Mouse (Mus musculus): Measurements from ENCODE around the gene Gm28053. TPM values are rescaled to one million over a fixed set of nuclear protein-coding genes. Genes with fewer than 3 reads are reported as not detected.

Gene Gm28053
- total and polyA plus RNA-seq, 3 experiments: not detected

- Histone ChIP-seq H3K9me3 (replicated peaks) (no peaks in the 10 kb centered on the region), H3K36me3 (replicated peaks) (no peaks in the 10 kb centered on the region), H3K4me3 (ENCODE audit: low read depth, low read length) (no peak overlapping the region), H3K4me1 (ENCODE audit: insufficient read depth, low read depth, low read length) (no peaks in the 10 kb centered on the region), H3K27me3 (ENCODE audit: insufficient read depth, low read length) (no peaks in the 10 kb centered on the region)
- DNase-seq (ENCODE audit: low spot score) (no peak), ATAC-seq (ENCODE audit: extremely low read depth, insufficient number of reproducible peaks, low FRiP score, poor library complexity, severe bottlenecking) (no peak)
- TF ChIP-seq POLR2AphosphoS5 (IDR thresholded peaks at IDR 0.05; ENCODE audit: insufficient replicate concordance, low read depth, low read length) (no peak), TAL1 (conservative IDR thresholded peaks at IDR 0.05; ENCODE audit: low read depth, low read length) (no peak)
Measured at GRCm38 (mm10) chr6:48784406-48784805, 66.0 kb downstream of the Gm28053 start.

DNA sequence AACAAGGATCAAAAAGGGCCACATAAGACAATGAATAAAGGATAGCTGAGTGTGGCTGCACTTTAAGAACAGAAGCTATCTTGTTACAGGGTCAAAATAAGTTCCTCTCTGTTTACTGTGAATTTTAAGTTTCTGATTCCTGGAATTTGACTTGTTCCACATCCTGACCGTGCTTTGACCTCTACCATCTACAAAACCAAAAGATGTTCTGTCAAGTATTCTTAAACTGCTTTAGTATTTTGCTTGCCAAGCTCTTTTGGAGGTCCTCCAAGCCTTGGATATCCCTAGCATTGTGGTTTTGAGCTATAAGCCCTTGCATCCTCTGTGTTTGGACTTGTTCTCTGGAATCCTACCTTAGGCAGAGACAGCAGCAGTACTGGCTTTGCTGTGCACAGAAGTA lies 66.8 kb downstream of the Gm28053 start:
- H3K9me3 ChIP-seq (replicated peaks): no peaks in the 10 kb centered on the region
- H3K4me3 ChIP-seq (ENCODE audit: low read depth, low read length): no peak overlapping the region
- DNase-seq (ENCODE audit: low spot score): no peak
- H3K27me3 ChIP-seq (ENCODE audit: insufficient read depth, low read length): no peaks in the 10 kb centered on the region
- no peak for ATAC-seq (ENCODE audit: extremely low read depth, insufficient number of reproducible peaks, low FRiP score, poor library complexity, severe bottlenecking)
- TF ChIP-seq TAL1 (conservative IDR thresholded peaks at IDR 0.05; ENCODE audit: low read depth, low read length) (no peak), GATA1 (IDR thresholded peaks at IDR 0.05; ENCODE audit: borderline replicate concordance, low read length) (no peak), GATA2 (IDR thresholded peaks at IDR 0.05; ENCODE audit: borderline replicate concordance, low read depth, low read length) (no peak), CTCF (IDR thresholded peaks at IDR 0.05; ENCODE audit: low read depth, low read length) (no peak), POLR2AphosphoS5 (IDR thresholded peaks at IDR 0.05; ENCODE audit: insufficient replicate concordance, low read depth, low read length) (no peak)
- no peaks in the 10 kb centered on the region for H3K36me3 ChIP-seq (replicated peaks)
- no peaks in the 10 kb centered on the region for H3K4me1 ChIP-seq (ENCODE audit: insufficient read depth, low read depth, low read length)

- H3K4me1 ChIP-seq (ENCODE audit: insufficient read depth, low read depth, low read length): no peaks in the 10 kb centered on the region
- no peak for DNase-seq (ENCODE audit: low spot score)
- no peak for ATAC-seq (ENCODE audit: extremely low read depth, insufficient number of reproducible peaks, low FRiP score, poor library complexity, severe bottlenecking)
- H3K4me3 ChIP-seq (ENCODE audit: low read depth, low read length): no peak overlapping the region
- H3K36me3 ChIP-seq (replicated peaks): no peaks in the 10 kb centered on the region
- TF ChIP-seq GATA1 (IDR thresholded peaks at IDR 0.05; ENCODE audit: borderline replicate concordance, low read length) (no peak), TAL1 (conservative IDR thresholded peaks at IDR 0.05; ENCODE audit: low read depth, low read length) (no peak), GATA2 (IDR thresholded peaks at IDR 0.05; ENCODE audit: borderline replicate concordance, low read depth, low read length) (no peak), CTCF (IDR thresholded peaks at IDR 0.05; ENCODE audit: low read depth, low read length) (no peak), POLR2AphosphoS5 (IDR thresholded peaks at IDR 0.05; ENCODE audit: insufficient replicate concordance, low read depth, low read length) (no peak)
- no peaks in the 10 kb centered on the region for H3K9me3 ChIP-seq (replicated peaks)
- H3K27me3 ChIP-seq (ENCODE audit: insufficient read depth, low read length): no peaks in the 10 kb centered on the region
Measured at GRCm38 (mm10) chr6:48785601-48786000, 67.2 kb downstream of the Gm28053 start.

- ATAC-seq (ENCODE audit: extremely low read depth, insufficient number of reproducible peaks, low FRiP score, poor library complexity, severe bottlenecking) (no peak), DNase-seq (ENCODE audit: low spot score) (no peak)
- no peak for TF ChIP-seq CTCF (IDR thresholded peaks at IDR 0.05; ENCODE audit: low read depth, low read length)
- no peaks in the 10 kb centered on the region for H3K36me3 ChIP-seq (replicated peaks)
- H3K4me1 ChIP-seq (ENCODE audit: insufficient read depth, low read depth, low read length): peaks cover 2% of the 10 kb centered on the region
- H3K27me3 ChIP-seq (ENCODE audit: insufficient read depth, low read length): no peaks in the 10 kb centered on the region
- no peaks in the 10 kb centered on the region for H3K9me3 ChIP-seq (replicated peaks)
- no peak overlapping the region for H3K4me3 ChIP-seq (ENCODE audit: low read depth, low read length)
Measured at GRCm38 (mm10) chr6:48787867-48788266, 69.5 kb downstream of the Gm28053 start.

DNA sequence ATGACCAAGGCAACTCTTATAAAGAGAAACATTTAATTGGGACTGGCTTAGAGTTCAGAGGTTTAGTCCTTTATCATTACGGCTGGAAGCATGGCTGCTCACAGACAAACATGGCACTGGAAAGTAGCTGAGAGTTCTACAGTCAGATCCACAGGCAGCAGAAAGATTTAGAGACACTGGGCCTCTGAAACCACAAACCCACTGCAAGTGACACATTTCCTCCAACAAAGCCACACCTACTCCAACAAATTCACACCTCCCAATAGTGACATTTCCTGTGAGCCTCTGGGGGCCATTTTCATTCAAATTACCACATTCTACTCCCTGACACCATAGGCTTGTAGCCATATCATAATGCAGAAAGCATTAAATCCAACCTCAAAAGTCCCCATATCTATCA lies 83.5 kb downstream of the Gm28053 start:
- Histone ChIP-seq H3K9me3 (replicated peaks) (0 out of 2 replicates have a peak, but pooled peaks cover 4% of the 10 kb centered on the region), H3K4me1 (ENCODE audit: insufficient read depth, low read depth, low read length) (no peaks in the 10 kb centered on the region), H3K36me3 (replicated peaks) (no peaks in the 10 kb centered on the region), H3K4me3 (ENCODE audit: low read depth, low read length) (no peak overlapping the region), H3K27me3 (ENCODE audit: insufficient read depth, low read length) (no peaks in the 10 kb centered on the region)
- ATAC-seq (ENCODE audit: extremely low read depth, insufficient number of reproducible peaks, low FRiP score, poor library complexity, severe bottlenecking) (no peak), DNase-seq (ENCODE audit: low spot score) (no peak)
- TF ChIP-seq CTCF (IDR thresholded peaks at IDR 0.05; ENCODE audit: low read depth, low read length): no peak
- TF ChIP-seq TAL1 (conservative IDR thresholded peaks at IDR 0.05; ENCODE audit: low read depth, low read length): no peak
- no peak for TF ChIP-seq POLR2AphosphoS5 (IDR thresholded peaks at IDR 0.05; ENCODE audit: insufficient replicate concordance, low read depth, low read length)
- no peak for TF ChIP-seq GATA2 (IDR thresholded peaks at IDR 0.05; ENCODE audit: borderline replicate concordance, low read depth, low read length)
- no peak for TF ChIP-seq GATA1 (IDR thresholded peaks at IDR 0.05; ENCODE audit: borderline replicate concordance, low read length)

Other genes starting within 250 kb of the Gm28053 start
- not detected in 2 replicates for gene Atp6v0e2, start 181.0 kb upstream of the Gm28053 start, total RNA-seq (2014; fragmentation: Nextera tagmentation)
- gene Atp6v0e2, start 181.0 kb upstream of the Gm28053 start, total RNA-seq (2017): 0.06 and 0.55 TPM in 2 replicates
- gene Atp6v0e2, start 181.0 kb upstream of the Gm28053 start, polyA plus RNA-seq (2012): not detected in 2 replicates
- gene Lrrc61, start 163.8 kb upstream of the Gm28053 start, total RNA-seq (2014; fragmentation: Nextera tagmentation): not detected in 2 replicates
- 0.05 and 0.06 TPM in 2 replicates for gene Lrrc61, start 163.8 kb upstream of the Gm28053 start, total RNA-seq (2017)
- not detected in 2 replicates for gene Lrrc61, start 163.8 kb upstream of the Gm28053 start, polyA plus RNA-seq (2012)
- gene Rarres2, start 145.8 kb upstream of the Gm28053 start, total RNA-seq (2014; fragmentation: Nextera tagmentation): not detected in 2 replicates
- gene Rarres2, start 145.8 kb upstream of the Gm28053 start, total RNA-seq (2017): 0.06 and 0.11 TPM in 2 replicates
- not detected in 2 replicates for gene Rarres2, start 145.8 kb upstream of the Gm28053 start, polyA plus RNA-seq (2012)
- not detected in 2 replicates for gene Gm45021, start 129.0 kb upstream of the Gm28053 start, total RNA-seq (2014; fragmentation: Nextera tagmentation)
- not detected in 2 replicates for gene Gm45021, start 129.0 kb upstream of the Gm28053 start, total RNA-seq (2017)
- not detected in 2 replicates for gene Gm45021, start 129.0 kb upstream of the Gm28053 start, polyA plus RNA-seq (2012)
- gene Repin1, start 124.7 kb upstream of the Gm28053 start, total RNA-seq (2014; fragmentation: Nextera tagmentation): not detected in 2 replicates
- gene Repin1, start 124.7 kb upstream of the Gm28053 start, total RNA-seq (2017): 0.27 TPM in 1 of 2 replicates, not detected in the other
- not detected in 2 replicates for gene Repin1, start 124.7 kb upstream of the Gm28053 start, polyA plus RNA-seq (2012)
- gene Gm44965, start 124.7 kb upstream of the Gm28053 start, total RNA-seq (2014; fragmentation: Nextera tagmentation): not detected in 2 replicates
- gene Gm44965, start 124.7 kb upstream of the Gm28053 start, total RNA-seq (2017): not detected in 2 replicates
- not detected in 2 replicates for gene Gm44965, start 124.7 kb upstream of the Gm28053 start, polyA plus RNA-seq (2012)
- gene Zfp775, start 116.5 kb upstream of the Gm28053 start, total RNA-seq (2014; fragmentation: Nextera tagmentation): not detected in 2 replicates
- 0.06 and 0.11 TPM in 2 replicates for gene Zfp775, start 116.5 kb upstream of the Gm28053 start, total RNA-seq (2017)
- not detected in 2 replicates for gene Zfp775, start 116.5 kb upstream of the Gm28053 start, polyA plus RNA-seq (2012)
- gene AI854703, start 91.8 kb upstream of the Gm28053 start, total RNA-seq (2014; fragmentation: Nextera tagmentation): not detected in 2 replicates
- gene AI854703, start 91.8 kb upstream of the Gm28053 start, total RNA-seq (2017): 0.11 TPM in 1 of 2 replicates, not detected in the other
- gene AI854703, start 91.8 kb upstream of the Gm28053 start, polyA plus RNA-seq (2012): not detected in 2 replicates
- gene Gimap8, start 71.4 kb upstream of the Gm28053 start, total RNA-seq (2014; fragmentation: Nextera tagmentation): not detected in 2 replicates
- 0.05 TPM in 1 of 2 replicates, not detected in the other for gene Gimap8, start 71.4 kb upstream of the Gm28053 start, total RNA-seq (2017)
- gene Gimap8, start 71.4 kb upstream of the Gm28053 start, polyA plus RNA-seq (2012): not detected in 2 replicates
- 9.0 and 9.9 TPM in 2 replicates for gene Gimap9, start 42.5 kb upstream of the Gm28053 start, total RNA-seq (2014; fragmentation: Nextera tagmentation)
- 23.6 and 25.8 TPM in 2 replicates for gene Gimap9, start 42.5 kb upstream of the Gm28053 start, total RNA-seq (2017)
- 0.30 and 0.53 TPM in 2 replicates for gene Gimap9, start 42.5 kb upstream of the Gm28053 start, polyA plus RNA-seq (2012)
- gene Gimap4, start 34.1 kb upstream of the Gm28053 start, total RNA-seq (2014; fragmentation: Nextera tagmentation): not detected in 2 replicates
- not detected in 2 replicates for gene Gimap4, start 34.1 kb upstream of the Gm28053 start, total RNA-seq (2017)
- not detected in 2 replicates for gene Gimap4, start 34.1 kb upstream of the Gm28053 start, polyA plus RNA-seq (2012)
- 0.44 TPM in 1 of 2 replicates, not detected in the other for gene Gimap6, start 10.4 kb upstream of the Gm28053 start, total RNA-seq (2014; fragmentation: Nextera tagmentation)
- 0.87 and 0.99 TPM in 2 replicates for gene Gimap6, start 10.4 kb upstream of the Gm28053 start, total RNA-seq (2017)
- gene Gimap6, start 10.4 kb upstream of the Gm28053 start, polyA plus RNA-seq (2012): 0.03 and 0.11 TPM in 2 replicates
- gene Gimap7, start within 50 bp of the Gm28053 start, total RNA-seq (2014; fragmentation: Nextera tagmentation): not detected in 2 replicates
- 0.22 TPM in 1 of 2 replicates, not detected in the other for gene Gimap7, start within 50 bp of the Gm28053 start, total RNA-seq (2017)
- gene Gimap7, start within 50 bp of the Gm28053 start, polyA plus RNA-seq (2012): not detected in 2 replicates
- gene Gimap1, start 20.4 kb downstream of the Gm28053 start, total RNA-seq (2014; fragmentation: Nextera tagmentation): not detected in 2 replicates
- gene Gimap1, start 20.4 kb downstream of the Gm28053 start, total RNA-seq (2017): 0.06 TPM in 1 of 2 replicates, not detected in the other
- not detected in 2 replicates for gene Gimap1, start 20.4 kb downstream of the Gm28053 start, polyA plus RNA-seq (2012)
- gene Gimap5, start 27.6 kb downstream of the Gm28053 start, total RNA-seq (2014; fragmentation: Nextera tagmentation): not detected in 2 replicates
- 0.05 and 0.12 TPM in 2 replicates for gene Gimap5, start 27.6 kb downstream of the Gm28053 start, total RNA-seq (2017)
- gene Gimap5, start 27.6 kb downstream of the Gm28053 start, polyA plus RNA-seq (2012): not detected in 2 replicates
- gene Gimap3, start 52.2 kb downstream of the Gm28053 start, total RNA-seq (2014; fragmentation: Nextera tagmentation): not detected in 2 replicates
- gene Gimap3, start 52.2 kb downstream of the Gm28053 start, total RNA-seq (2017): 0.11 TPM in 1 of 2 replicates, not detected in the other
- not detected in 2 replicates for gene Gimap3, start 52.2 kb downstream of the Gm28053 start, polyA plus RNA-seq (2012)
- gene Tmem176a, start 122.3 kb downstream of the Gm28053 start, total RNA-seq (2014; fragmentation: Nextera tagmentation): not detected in 2 replicates
- 0.17 TPM in 1 of 2 replicates, not detected in the other for gene Tmem176a, start 122.3 kb downstream of the Gm28053 start, total RNA-seq (2017)
- gene Tmem176a, start 122.3 kb downstream of the Gm28053 start, polyA plus RNA-seq (2012): not detected in 2 replicates
- gene Tmem176b, start 122.9 kb downstream of the Gm28053 start, total RNA-seq (2014; fragmentation: Nextera tagmentation): not detected in 2 replicates
- not detected in 2 replicates for gene Tmem176b, start 122.9 kb downstream of the Gm28053 start, total RNA-seq (2017)
- gene Tmem176b, start 122.9 kb downstream of the Gm28053 start, polyA plus RNA-seq (2012): not detected in 2 replicates
- gene Aoc1, start 154.3 kb downstream of the Gm28053 start, total RNA-seq (2014; fragmentation: Nextera tagmentation): not detected in 2 replicates
- gene Aoc1, start 154.3 kb downstream of the Gm28053 start, total RNA-seq (2017): 0.11 and 0.12 TPM in 2 replicates
- gene Aoc1, start 154.3 kb downstream of the Gm28053 start, polyA plus RNA-seq (2012): not detected in 2 replicates
- gene 1600015I10Rik, start 211.3 kb downstream of the Gm28053 start, total RNA-seq (2014; fragmentation: Nextera tagmentation): not detected in 2 replicates
- 0.22 TPM in 1 of 2 replicates, not detected in the other for gene 1600015I10Rik, start 211.3 kb downstream of the Gm28053 start, total RNA-seq (2017)
- gene 1600015I10Rik, start 211.3 kb downstream of the Gm28053 start, polyA plus RNA-seq (2012): not detected in 2 replicates